21 mouse cellular contexts compared by ENCODE assay signal in the genomic region with DNA sequence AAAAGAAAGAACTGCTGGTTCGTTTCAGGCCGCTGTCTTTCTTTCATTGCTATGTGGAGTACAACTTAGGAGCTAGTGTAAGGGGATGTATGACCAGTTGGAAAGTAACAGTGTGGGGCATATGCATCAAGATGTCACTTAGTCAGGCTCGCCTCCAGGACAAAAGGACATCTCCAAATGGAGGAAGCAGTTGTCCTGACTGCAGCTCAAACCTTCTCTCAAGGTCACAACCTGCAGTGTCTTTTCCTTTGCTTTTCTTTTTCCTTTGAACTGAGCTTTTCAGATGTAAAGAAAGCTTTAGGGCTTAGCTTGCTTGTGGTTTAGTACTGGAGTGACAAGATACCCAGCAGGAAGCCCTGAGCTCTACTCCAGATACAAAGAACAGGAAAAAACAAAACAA.
DNase-seq lines count a peak whose midpoint lies in the region; TF ChIP-seq lines count a peak whose summit lies in the region.
"Had no signal": no experiment of that assay in that cellular context is flagged by ENCODE, and none has a peak within 500 bp of the region (broad histone marks: within the 10 kb centered on the region; RNA-seq: fewer than 3 reads in every experiment).

No protein-coding gene starts in this region.

- peak; percentile 82 for TF ChIP-seq EP300 in ES-Bruce4 (IDR thresholded peaks at IDR 0.05; ENCODE audit: insufficient read depth, low read depth, low read length)

- TF ChIP-seq POLR2A in ES-Bruce4 (IDR thresholded peaks at IDR 0.05; ENCODE audit: insufficient read depth, low read length): no peak
- TF ChIP-seq POLR2A in cerebellum, adult 2 months (IDR thresholded peaks at IDR 0.05; ENCODE audit: borderline replicate concordance, insufficient read depth, low read length): no peak

- no peaks in the 10 kb centered on the region for H3K36me3 ChIP-seq in E14TG2a.4 (ENCODE audit: insufficient read depth, low read length)
- H3K36me3 ChIP-seq in ES-Bruce4 (ENCODE audit: control insufficient read depth, insufficient read depth, low read length, poor library complexity, severe bottlenecking): no peaks in the 10 kb centered on the region
- no peaks in the 10 kb centered on the region for H3K36me3 ChIP-seq in ES-E14 (ENCODE audit: control insufficient read depth, insufficient read depth, low read length, poor library complexity, severe bottlenecking)
- H3K36me3 ChIP-seq: embryonic facial prominence, embryonic 13.5 days; embryonic facial prominence, embryonic 15.5 days; forebrain, embryonic 10.5 days; forebrain, embryonic 12.5 days had no signal

- H3K4me3 ChIP-seq in E14TG2a.4 (replicated peaks; ENCODE audit: low read length) (peak overlapping the region; percentile 45), ES-Bruce4 (ENCODE audit: low read depth, low read length) (no peak overlapping the region), ES-E14 (ENCODE audit: insufficient read depth in 1 of 2, low read depth in 1 of 2, low read length in 2 of 2, poor library complexity in 1 of 2, severe bottlenecking in 1 of 2) (no peak overlapping the region)
- no peak overlapping the region for H3K4me3 ChIP-seq in cerebellum, adult 2 months (replicated peaks; ENCODE audit: insufficient read depth, low read depth, low read length)
- H3K4me3 ChIP-seq: embryonic facial prominence, embryonic 13.5 days; embryonic facial prominence, embryonic 15.5 days; erythroblast, embryonic 14.5 days; forebrain, embryonic 10.5 days; forebrain, embryonic 12.5 days had no signal

- H3K9ac ChIP-seq in ES-Bruce4 (ENCODE audit: low read depth, poor library complexity, severe bottlenecking) (no peak overlapping the region), ES-E14 (ENCODE audit: insufficient read depth, low read depth, low read length, poor library complexity, severe bottlenecking) (no peak overlapping the region)
- H3K9ac ChIP-seq: embryonic facial prominence, embryonic 13.5 days; embryonic facial prominence, embryonic 15.5 days; forebrain, embryonic 12.5 days had no signal

- DNase-seq in ES-E14 (ENCODE audit: low read depth, low spot score) (peak; percentile 44), ZHBTc4 (ENCODE audit: low read depth, low spot score) (peak; percentile 82)
- DNase-seq in thymus, postnatal 10 days (ENCODE audit: low spot score in 2 of 2): no peak
- DNase-seq in layer of hippocampus, adult 9-10 months (ENCODE audit: low spot score): no peak
- no peak for DNase-seq in gastrocnemius, adult 8-10 months (ENCODE audit: low spot score in 2 of 2)
- DNase-seq in cerebellum, adult 2 months: no peak
- DNase-seq: adrenal gland, adult 2 months; adrenal gland, postnatal 10 days; adrenal gland, postnatal 25 days; cerebellum, adult 11 months; cerebellum, adult 18-20 months; cerebellum, adult 9-10 months; cerebellum, postnatal 10 days; cerebellum, postnatal 25 days had no signal

- H3K4me1 ChIP-seq in E14TG2a.4 (replicated peaks; ENCODE audit: low read depth, low read length): peaks cover 78% of the 10 kb centered on the region
- H3K4me1 ChIP-seq in ES-Bruce4 (ENCODE audit: control insufficient read depth, insufficient read depth, low read length): peaks cover 5% of the 10 kb centered on the region
- peaks cover 12 to 18% of the 10 kb centered on the region in 2 experiments for H3K4me1 ChIP-seq in ES-E14 (ENCODE audit: control insufficient read depth in 2 of 2, insufficient read depth in 2 of 2, low read length in 2 of 2, poor library complexity in 1 of 2)
- no peaks in the 10 kb centered on the region for H3K4me1 ChIP-seq in cerebellum, adult 2 months (ENCODE audit: control insufficient read depth, insufficient read depth, low read length)
- H3K4me1 ChIP-seq: embryonic facial prominence, embryonic 15.5 days had no signal

- in situ Hi-C loops in ES-E14 (cut with MboI; ENCODE audit: low sequenced_read_pairs in 2 of 2, unreplicated experiment in 2 of 2): no loop called here

- H3K27me3 ChIP-seq in E14TG2a.4 (ENCODE audit: insufficient read depth, low read length) (no peaks in the 10 kb centered on the region), ES-Bruce4 (ENCODE audit: control insufficient read depth, insufficient read depth, low read length, poor library complexity, severe bottlenecking) (no peaks in the 10 kb centered on the region)
- H3K27me3 ChIP-seq in cerebellum, adult 2 months (ENCODE audit: control insufficient read depth, insufficient read depth, low read length): no peaks in the 10 kb centered on the region
- H3K27me3 ChIP-seq: embryonic facial prominence, embryonic 13.5 days; embryonic facial prominence, embryonic 15.5 days; forebrain, embryonic 12.5 days had no signal

- no peak for TF ChIP-seq CTCF in E14TG2a.4 (conservative IDR thresholded peaks at IDR 0.05; ENCODE audit: low read length)
- TF ChIP-seq CTCF in ES-Bruce4 (IDR thresholded peaks at IDR 0.05; ENCODE audit: low read depth, low read length): no peak
- TF ChIP-seq CTCF in cerebellum, adult 2 months (IDR thresholded peaks at IDR 0.05; ENCODE audit: borderline replicate concordance, insufficient read depth, low read depth, low read length): no peak

- H3K9me3 ChIP-seq in E14TG2a.4 (ENCODE audit: low read length) (no peaks in the 10 kb centered on the region), ES-Bruce4 (replicated peaks; ENCODE audit: control insufficient read depth, insufficient read depth, low read length, poor library complexity, severe bottlenecking) (no peaks in the 10 kb centered on the region), ES-E14 (ENCODE audit: control insufficient read depth, insufficient read depth, low read depth, low read length) (no peaks in the 10 kb centered on the region)
- H3K9me3 ChIP-seq: embryonic facial prominence, embryonic 13.5 days; embryonic facial prominence, embryonic 15.5 days; forebrain, embryonic 10.5 days; forebrain, embryonic 12.5 days had no signal

- H3K27ac ChIP-seq in ES-Bruce4 (ENCODE audit: insufficient read depth, low read length) (peak overlapping the region; percentile 96), ES-E14 (ENCODE audit: insufficient read depth, low read depth, low read length, poor library complexity, severe bottlenecking) (peak overlapping the region; percentile 4; the same call in 1 of the 2 replicates)
- H3K27ac ChIP-seq in cerebellum, adult 2 months (ENCODE audit: insufficient read depth, low read length): no peak overlapping the region
- H3K27ac ChIP-seq: embryonic facial prominence, embryonic 13.5 days; embryonic facial prominence, embryonic 15.5 days; forebrain, embryonic 10.5 days; forebrain, embryonic 12.5 days had no signal

- 79% methylated on average over 3 of the region's 3 CpGs for WGBS in cerebellum, adult 2 months

TF ChIP-seq in ES-E14, 5 proteins besides CTCF, POLR2A, EP300 and RAD21:
- TF ChIP-seq CHD2 (IDR thresholded peaks at IDR 0.05; ENCODE audit: low read depth, low read length) (no peak), ZNF384 (IDR thresholded peaks at IDR 0.05; ENCODE audit: low read depth, low read length) (no peak), MAFK (IDR thresholded peaks at IDR 0.05; ENCODE audit: insufficient read depth, low read depth, low read length) (no peak), ZC3H11A (IDR thresholded peaks at IDR 0.05; ENCODE audit: borderline replicate concordance, low read depth, low read length) (no peak), HCFC1 (IDR thresholded peaks at IDR 0.05; ENCODE audit: borderline replicate concordance, insufficient read depth, low read length) (no peak)

Comparison
In these comparisons a context has a peak if more than half of its experiments do, and no peak if none do; other contexts are left out.
1. DNase-seq: peak in ES-E14 (single experiment) and ZHBTc4 (single experiment); none in thymus, postnatal 10 days (0 of 2), layer of hippocampus, adult 9-10 months (single experiment), gastrocnemius, adult 8-10 months (0 of 2) and cerebellum, adult 2 months (0 of 2).